Mouse (Mus musculus) heart, embryonic 11.5 days (tissue): Measurements from ENCODE around the gene Tbc1d1. TPM values are rescaled to one million over a fixed set of nuclear protein-coding genes. Genes with fewer than 3 reads are reported as not detected.

ENCODE experiments used
- ATAC-seq: fragments of 200-750 bp; cut with Nextera tagmentation; replicated peaks from 2 replicates; pipeline ENCODE4 v1.8.0; 2017; ENCODE audit warnings: moderate library complexity; ENCODE audit not compliant: insufficient number of reproducible peaks, low FRiP score, low TSS enrichment
- H3K27ac ChIP-seq: fragments of 300-500 bp; sonication (generic); 2 replicates; pipeline ENCODE4 v1.5.1; 2014; ENCODE audit warnings: mild to moderate bottlenecking, low read depth, low read length
- H3K27me3 ChIP-seq: fragments of 300-500 bp; sonication (generic); 2 replicates; pipeline ENCODE4 v1.6.1; 2014; ENCODE audit warnings: mild to moderate bottlenecking, low read length, mixed read lengths; ENCODE audit not compliant: control insufficient read depth, insufficient read depth
- H3K36me3 ChIP-seq: fragments of 300-500 bp; sonication (generic); 2 replicates; pipeline ENCODE4 v1.6.1; 2014; ENCODE audit warnings: mild to moderate bottlenecking, low read length, moderate library complexity, mixed read lengths; ENCODE audit not compliant: control insufficient read depth, insufficient read depth
- H3K4me1 ChIP-seq: fragments of 300-500 bp; sonication (generic); 2 replicates; pipeline ENCODE4 v1.6.1; 2014; ENCODE audit warnings: low read length; ENCODE audit not compliant: control insufficient read depth, insufficient read depth
- H3K4me2 ChIP-seq: fragments of 300-500 bp; sonication (generic); 2 replicates; pipeline ENCODE4 v1.6.1; 2014; ENCODE audit warnings: mild to moderate bottlenecking, moderate library complexity
- H3K4me3 ChIP-seq: fragments of 300-500 bp; sonication (generic); 2 replicates; pipeline ENCODE4 v1.5.1; 2014; ENCODE audit warnings: low read depth, low read length
- H3K9ac ChIP-seq: fragments of 300-500 bp; sonication (generic); 2 replicates; pipeline ENCODE4 v1.6.1; 2014; ENCODE audit warnings: mild to moderate bottlenecking, low read depth, low read length, moderate library complexity
- H3K9me3 ChIP-seq: fragments of 300-500 bp; sonication (generic); replicated peaks from 2 replicates; pipeline ENCODE4 v1.6.1; 2016; ENCODE audit warnings: low read length; ENCODE audit not compliant: control insufficient read depth
- WGBS: fragments of 180-500 bp; shearing (Covaris S2); extraction: QIAGEN DNeasy Blood & Tissue Kit; methylation state at CpG from one replicate; pipeline ENCODE4 v1.1.7; 2014; ENCODE audit not compliant: insufficient replicate concordance; 5-methylcytosine and 5-hydroxymethylcytosine counted together
- polyA plus RNA-seq: library from polyadenylated mRNA; unstranded; fragments of >200 nt; fragmentation: Nextera tagmentation; extraction: Ambion mirVana; gene quantifications from 2 replicates; pipeline ENCODE4 v1.2.1, GENCODE M21; 2014

The Tbc1d1 gene
- polyA plus RNA-seq, 1 experiment from 2014 or later, result 36.3 TPM

- Histone ChIP-seq H3K4me3 (no peak overlapping the region), H3K27me3 (no peaks in the 10 kb centered on the region), H3K4me1 (peaks cover 17% of the 10 kb centered on the region; the same call in 1 of the 2 replicates), H3K9me3 (no peaks in the 10 kb centered on the region), H3K36me3 (no peaks in the 10 kb centered on the region), H3K4me2 (no peak overlapping the region), H3K27ac (no peak overlapping the region), H3K9ac (no peak overlapping the region)
- ATAC-seq, result no peak
- 70% methylated on average over 8 of the region's 8 CpGs for WGBS
Observed at GRCm38 (mm10) chr5:64377705-64378104, 221.6 kb downstream of the Tbc1d1 start.

- 42% methylated on average over 13 of the region's 13 CpGs for WGBS
- no peak overlapping the region for H3K4me3 ChIP-seq
- H3K27ac ChIP-seq, result peak overlapping the region; percentile 60
- no peaks in the 10 kb centered on the region for H3K27me3 ChIP-seq
- H3K4me2 ChIP-seq, result no peak overlapping the region
- H3K36me3 ChIP-seq, result no peaks in the 10 kb centered on the region
- no peaks in the 10 kb centered on the region for H3K9me3 ChIP-seq
- H3K4me1 ChIP-seq, result peaks cover 17% of the 10 kb centered on the region; the same call in 1 of the 2 replicates
- 0 out of 2 replicates have a peak overlapping the region, but pooled peaks have one; percentile 13 for H3K9ac ChIP-seq
- peak; percentile 58; the same call in 1 of the 2 replicates for ATAC-seq
Observed at GRCm38 (mm10) chr5:64378591-64379275, 222.6 kb downstream of the Tbc1d1 start.

GRCm38 (mm10) chr5:64379829-64380228 lies 223.7 kb downstream of the Tbc1d1 start:
- WGBS, result 70% methylated on average over 5 of the region's 5 CpGs
- Histone ChIP-seq H3K4me3 (no peak overlapping the region), H3K36me3 (no peaks in the 10 kb centered on the region), H3K9me3 (no peaks in the 10 kb centered on the region), H3K27me3 (no peaks in the 10 kb centered on the region), H3K4me1 (peaks cover 17% of the 10 kb centered on the region; the same call in 1 of the 2 replicates), H3K9ac (no peak overlapping the region), H3K4me2 (no peak overlapping the region), H3K27ac (no peak overlapping the region)
- ATAC-seq, result no peak

GRCm38 (mm10) chr5:64380698-64381375 lies 224.7 kb downstream of the Tbc1d1 start:
- WGBS, result 55% methylated on average over 11 of the region's 11 CpGs
- ATAC-seq, result no peak
- peak overlapping the region; percentile 10; the same call in 1 of the 2 replicates for H3K27ac ChIP-seq

GRCm38 (mm10) chr5:64381538-64381937 lies 225.4 kb downstream of the Tbc1d1 start:
- H3K27me3 ChIP-seq, result no peaks in the 10 kb centered on the region
- no peak overlapping the region for H3K4me3 ChIP-seq
- peaks cover 17% of the 10 kb centered on the region; the same call in 1 of the 2 replicates for H3K4me1 ChIP-seq
- peak overlapping the region; percentile 35; the same call in 1 of the 2 replicates for H3K27ac ChIP-seq
- H3K36me3 ChIP-seq, result no peaks in the 10 kb centered on the region
- H3K4me2 ChIP-seq, result no peak overlapping the region
- no peak overlapping the region for H3K9ac ChIP-seq
- ATAC-seq, result no peak
- 14% methylated on average over 8 of the region's 8 CpGs for WGBS
- H3K9me3 ChIP-seq, result no peaks in the 10 kb centered on the region

More at GRCm38 (mm10) chr5:64380698-64381375, 224.7 kb downstream of the Tbc1d1 start:
- no peaks in the 10 kb centered on the region for H3K27me3 ChIP-seq
- no peak overlapping the region for H3K4me3 ChIP-seq
- H3K9me3 ChIP-seq, result no peaks in the 10 kb centered on the region
- no peak overlapping the region for H3K9ac ChIP-seq
- H3K4me2 ChIP-seq, result no peak overlapping the region
- H3K4me1 ChIP-seq, result peaks cover 17% of the 10 kb centered on the region; the same call in 1 of the 2 replicates
- no peaks in the 10 kb centered on the region for H3K36me3 ChIP-seq

GRCm38 (mm10) chr5:64382451-64383057 lies 226.4 kb downstream of the Tbc1d1 start:
- Histone ChIP-seq H3K4me2 (no peak overlapping the region), H3K4me3 (no peak overlapping the region), H3K27ac (no peak overlapping the region), H3K9me3 (no peaks in the 10 kb centered on the region), H3K4me1 (peaks cover 17% of the 10 kb centered on the region; the same call in 1 of the 2 replicates), H3K27me3 (no peaks in the 10 kb centered on the region), H3K9ac (no peak overlapping the region), H3K36me3 (no peaks in the 10 kb centered on the region)
- no peak for ATAC-seq
- WGBS, result 19% methylated on average over 8 of the region's 8 CpGs

- H3K36me3 ChIP-seq, result no peaks in the 10 kb centered on the region
- peaks cover 14% of the 10 kb centered on the region; the same call in 1 of the 2 replicates for H3K4me1 ChIP-seq
- H3K4me2 ChIP-seq, result no peak overlapping the region
- no peaks in the 10 kb centered on the region for H3K27me3 ChIP-seq
- H3K27ac ChIP-seq, result no peak overlapping the region
- no peak overlapping the region for H3K9ac ChIP-seq
- ATAC-seq, result no peak
- no peak overlapping the region for H3K4me3 ChIP-seq
- H3K9me3 ChIP-seq, result no peaks in the 10 kb centered on the region
- WGBS, result 61% methylated on average over 4 of the region's 4 CpGs
Observed at GRCm38 (mm10) chr5:64383215-64383614, 227.1 kb downstream of the Tbc1d1 start.

GRCm38 (mm10) chr5:64384546-64384945 lies 228.4 kb downstream of the Tbc1d1 start:
- Histone ChIP-seq H3K4me3 (no peak overlapping the region), H3K9ac (no peak overlapping the region), H3K4me1 (peaks cover 24% of the 10 kb centered on the region), H3K36me3 (no peaks in the 10 kb centered on the region), H3K27ac (no peak overlapping the region), H3K9me3 (no peaks in the 10 kb centered on the region), H3K4me2 (no peak overlapping the region), H3K27me3 (no peaks in the 10 kb centered on the region)
- 72% methylated on average over 6 of the region's 6 CpGs for WGBS
- ATAC-seq, result no peak
